Mouse (Mus musculus): ENCODE measurements around the gene Srrt.

DNA sequence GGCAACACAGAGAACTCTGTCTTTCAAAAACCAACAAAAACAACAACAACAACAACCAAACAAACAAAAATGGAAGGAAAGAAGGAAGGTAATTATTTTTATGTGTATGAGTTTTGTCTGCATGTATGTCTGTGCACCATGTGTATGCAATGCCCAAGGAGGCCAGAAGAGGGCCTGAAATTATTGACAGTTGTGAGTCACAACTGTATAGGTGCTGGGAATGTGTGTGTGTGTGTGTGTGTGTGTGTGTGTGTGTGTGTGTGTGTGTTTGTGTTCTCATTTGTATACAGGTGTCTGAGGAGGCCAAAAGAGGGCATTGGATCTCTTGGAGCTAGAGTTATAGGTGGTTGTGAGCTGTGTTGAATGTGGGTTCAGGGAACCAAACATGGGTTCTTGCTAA lies 36.4 kb upstream of the Srrt start:
- TF ChIP-seq CTCF (IDR thresholded peaks at IDR 0.05; ENCODE audit: extremely low read depth, insufficient read length, insufficient replicate concordance, low read depth, low read length) (no peak), POLR2A (IDR thresholded peaks at IDR 0.05; ENCODE audit: low read depth, low read length) (no peak)
